In the genomic region with DNA sequence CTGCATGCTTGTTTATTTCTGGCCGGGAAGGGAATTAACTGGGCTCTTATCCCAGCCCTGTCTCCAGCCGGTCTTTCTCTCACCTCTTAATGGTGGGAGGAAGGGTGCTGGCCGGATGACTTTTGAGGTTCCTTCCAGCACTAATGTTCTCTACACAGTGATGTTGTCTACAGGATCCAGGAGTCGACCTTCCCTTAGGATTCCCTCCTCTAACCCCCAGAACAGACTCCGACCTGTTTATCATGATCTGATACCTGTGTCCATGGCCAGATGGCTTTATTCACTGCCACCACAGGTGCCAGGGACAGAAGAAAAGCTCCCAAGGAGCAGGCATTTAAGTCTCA, we compare ENCODE assay signal across 16 mouse cellular contexts.
A peak's percentile ranks its signal among the peaks of the same experiment; 100 is the strongest.
DNase-seq lines count a peak whose midpoint lies in the region; ATAC-seq and TF ChIP-seq lines count a peak whose summit lies in the region.
"Had no signal": no experiment of that assay in that cellular context is flagged by ENCODE, and none has a peak within 500 bp of the region (broad histone marks: within the 10 kb centered on the region; RNA-seq: fewer than 3 reads in every experiment).

No protein-coding gene starts in this region.

- H3K4me1 ChIP-seq in forebrain, embryonic 10.5 days = peaks cover 49% of the 10 kb centered on the region
- no peaks in the 10 kb centered on the region for H3K4me1 ChIP-seq in forebrain, embryonic 16.5 days (replicated peaks; ENCODE audit: control insufficient read depth, insufficient read depth, low read length)
- H3K4me1 ChIP-seq in kidney, adult 2 months (ENCODE audit: control insufficient read depth, insufficient read depth, low read length) = 0 out of 2 replicates have a peak, but pooled peaks cover 3% of the 10 kb centered on the region
- peaks cover 35% of the 10 kb centered on the region for H3K4me1 ChIP-seq in limb, embryonic 11.5 days (ENCODE audit: control insufficient read depth, insufficient read depth, low read length)

- no peak for TF ChIP-seq CTCF in kidney, adult 2 months (conservative IDR thresholded peaks at IDR 0.05; ENCODE audit: insufficient read depth, insufficient read length, low read depth, low read length)

- H3K9ac ChIP-seq in forebrain, embryonic 16.5 days (replicated peaks; ENCODE audit: low read depth, low read length) = no peak overlapping the region
- 0 out of 2 replicates have a peak overlapping the region, but pooled peaks have one; percentile 1 for H3K9ac ChIP-seq in limb, embryonic 11.5 days (ENCODE audit: low read length)
- H3K9ac ChIP-seq: embryonic facial prominence, embryonic 13.5 days; forebrain, embryonic 13.5 days; hindbrain, embryonic 13.5 days had no signal

- DNase-seq in forebrain, embryonic 10.5 days (ENCODE audit: extremely low spot score, low spot score) = no peak
- DNase-seq in kidney, adult 2 months = no peak
- DNase-seq in kidney, adult 9 months = no peak
- peak; percentile 65 to 68 for DNase-seq in cerebellum, adult 18-20 months
- DNase-seq in limb, embryonic 11.5 days (ENCODE audit: low spot score) = peak; percentile 59
- no peak for DNase-seq in left cerebral cortex, adult 11 months (ENCODE audit: low spot score)
- no peak for DNase-seq in spleen, adult 18-20 months
- DNase-seq: adrenal gland, adult 8-10 months; gastrocnemius, postnatal 10 days; kidney, adult 18-20 months; right cerebral cortex, adult 18-20 months had no signal

- 74% methylated on average over 5 of the region's 5 CpGs for WGBS in forebrain, embryonic 10.5 days
- 54% methylated on average over 5 of the region's 5 CpGs for WGBS in forebrain, embryonic 16.5 days
- 68% methylated on average over 5 of the region's 5 CpGs for WGBS in kidney, adult 2 months
- WGBS in limb, embryonic 11.5 days = 26% methylated on average over 5 of the region's 5 CpGs

- ATAC-seq in forebrain, embryonic 16.5 days = no peak
- no peak; the same call in none of the 2 replicates for ATAC-seq in limb, embryonic 11.5 days (ENCODE audit: insufficient number of reproducible peaks, low FRiP score, low TSS enrichment, low read depth)
- ATAC-seq: forebrain, embryonic 13.5 days had no signal

- H3K36me3 ChIP-seq in forebrain, embryonic 10.5 days (replicated peaks) = no peaks in the 10 kb centered on the region
- H3K36me3 ChIP-seq in forebrain, embryonic 16.5 days (ENCODE audit: control insufficient read depth, insufficient read depth) = no peaks in the 10 kb centered on the region
- no peaks in the 10 kb centered on the region for H3K36me3 ChIP-seq in kidney, adult 2 months (ENCODE audit: control insufficient read depth, insufficient read depth, low read length)
- H3K36me3 ChIP-seq in limb, embryonic 11.5 days (ENCODE audit: control insufficient read depth, insufficient read depth, low read length) = no peaks in the 10 kb centered on the region
- H3K36me3 ChIP-seq: embryonic facial prominence, embryonic 13.5 days; hindbrain, embryonic 13.5 days had no signal

- no peak for TF ChIP-seq POLR2A in kidney, adult 2 months (IDR thresholded peaks at IDR 0.05; ENCODE audit: low read depth, low read length)

- no peaks in the 10 kb centered on the region for H3K27me3 ChIP-seq in forebrain, embryonic 10.5 days (ENCODE audit: poor library complexity, severe bottlenecking)
- H3K27me3 ChIP-seq in forebrain, embryonic 16.5 days (replicated peaks; ENCODE audit: control insufficient read depth, insufficient read depth, low read length) = no peaks in the 10 kb centered on the region
- no peaks in the 10 kb centered on the region for H3K27me3 ChIP-seq in kidney, adult 2 months (replicated peaks; ENCODE audit: control insufficient read depth, insufficient read depth, low read length)
- no peaks in the 10 kb centered on the region for H3K27me3 ChIP-seq in limb, embryonic 11.5 days (ENCODE audit: control insufficient read depth, insufficient read depth, low read length)
- H3K27me3 ChIP-seq: embryonic facial prominence, embryonic 13.5 days; forebrain, embryonic 13.5 days; hindbrain, embryonic 13.5 days had no signal

- no peak overlapping the region for H3K4me3 ChIP-seq in forebrain, embryonic 10.5 days
- H3K4me3 ChIP-seq in forebrain, embryonic 16.5 days (replicated peaks; ENCODE audit: low read length) = no peak overlapping the region
- no peak overlapping the region for H3K4me3 ChIP-seq in kidney, adult 2 months (ENCODE audit: insufficient read depth, low read depth, low read length)
- no peak overlapping the region for H3K4me3 ChIP-seq in limb, embryonic 11.5 days (ENCODE audit: low read depth, low read length)
- H3K4me3 ChIP-seq: embryonic facial prominence, embryonic 13.5 days; forebrain, embryonic 13.5 days; hindbrain, embryonic 13.5 days had no signal

- H3K4me2 ChIP-seq in forebrain, embryonic 16.5 days (ENCODE audit: low read length) = no peak overlapping the region
- no peak overlapping the region for H3K4me2 ChIP-seq in limb, embryonic 11.5 days (ENCODE audit: low read depth, severe bottlenecking)
- H3K4me2 ChIP-seq: embryonic facial prominence, embryonic 13.5 days; forebrain, embryonic 13.5 days; hindbrain, embryonic 13.5 days had no signal

- H3K9me3 ChIP-seq in forebrain, embryonic 10.5 days = no peaks in the 10 kb centered on the region
- no peaks in the 10 kb centered on the region for H3K9me3 ChIP-seq in forebrain, embryonic 16.5 days (ENCODE audit: control insufficient read depth, low read length)
- H3K9me3 ChIP-seq in limb, embryonic 11.5 days (ENCODE audit: control insufficient read depth, low read length) = no peaks in the 10 kb centered on the region
- H3K9me3 ChIP-seq: embryonic facial prominence, embryonic 13.5 days; forebrain, embryonic 13.5 days; hindbrain, embryonic 13.5 days had no signal

- H3K27ac ChIP-seq in forebrain, embryonic 10.5 days = peak overlapping the region; percentile 74
- no peak overlapping the region for H3K27ac ChIP-seq in forebrain, embryonic 16.5 days (ENCODE audit: low read length)
- H3K27ac ChIP-seq in kidney, adult 2 months (ENCODE audit: insufficient read depth, low read depth, low read length) = peak overlapping the region; percentile 79
- H3K27ac ChIP-seq in limb, embryonic 11.5 days (replicated peaks; ENCODE audit: low read depth, low read length) = peak overlapping the region; percentile 96
- H3K27ac ChIP-seq: embryonic facial prominence, embryonic 13.5 days; forebrain, embryonic 13.5 days; macrophage had no signal

Comparison
In these comparisons a context has a peak if more than half of its experiments do, and no peak if none do; other contexts are left out.
1. DNase-seq: peak in cerebellum, adult 18-20 months (2 of 2) and limb, embryonic 11.5 days (single experiment); none in forebrain, embryonic 10.5 days (single experiment), kidney, adult 2 months (single experiment), kidney, adult 9 months (single experiment), left cerebral cortex, adult 11 months (single experiment) and spleen, adult 18-20 months (0 of 2).